Mouse (Mus musculus) forebrain, embryonic 11.5 days (tissue): ENCODE measurements around the gene Clic1. TPM values are rescaled to one million over a fixed set of nuclear protein-coding genes. Genes with fewer than 3 reads are reported as not detected.

Source experiments
- ATAC-seq: fragments of 200-750 bp; cut with Nextera tagmentation; replicated peaks from 2 replicates; pipeline ENCODE4 v1.8.0; 2017; ENCODE audit warnings: moderate TSS enrichment; ENCODE audit not compliant: low FRiP score
- DNase-seq: peaks from one replicate; pipeline ENCODE4 v3.0.0-alpha.2; 2017; ENCODE audit warnings: low spot score
- H3K27ac ChIP-seq: fragments of 300-500 bp; sonication (generic); 2 replicates; pipeline ENCODE4 v1.5.1; 2014; ENCODE audit warnings: low read depth, low read length
- H3K27me3 ChIP-seq: fragments of 300-500 bp; sonication (generic); 2 replicates; pipeline ENCODE4 v1.6.1; 2014; ENCODE audit warnings: mild to moderate bottlenecking, low read length, mixed read lengths; ENCODE audit not compliant: control insufficient read depth, insufficient read depth
- H3K36me3 ChIP-seq: fragments of 300-500 bp; sonication (generic); 2 replicates; pipeline ENCODE4 v1.6.1; 2014; ENCODE audit warnings: mild to moderate bottlenecking, low read length, moderate library complexity, mixed read lengths; ENCODE audit not compliant: control insufficient read depth, insufficient read depth
- H3K4me1 ChIP-seq: fragments of 300-500 bp; sonication (generic); replicated peaks from 2 replicates; pipeline ENCODE4 v1.6.1; 2014; ENCODE audit warnings: low read length, mixed read lengths; ENCODE audit not compliant: control insufficient read depth, insufficient read depth
- H3K4me2 ChIP-seq: fragments of 300-500 bp; sonication (generic); 2 replicates; pipeline ENCODE4 v1.6.1; 2014; ENCODE audit warnings: low read depth, mild to moderate bottlenecking, low read length, moderate library complexity, mixed read lengths; ENCODE audit not compliant: severe bottlenecking
- H3K4me3 ChIP-seq: fragments of 300-500 bp; sonication (generic); 2 replicates; pipeline ENCODE4 v1.5.1; 2014; ENCODE audit warnings: low read depth, low read length
- H3K9ac ChIP-seq: fragments of 300-500 bp; sonication (generic); 2 replicates; pipeline ENCODE4 v1.6.1; 2014; ENCODE audit warnings: low read length
- H3K9me3 ChIP-seq: fragments of 300-500 bp; sonication (generic); 2 replicates; pipeline ENCODE4 v1.6.1; 2016; ENCODE audit warnings: low read length, mixed read lengths; ENCODE audit not compliant: control insufficient read depth
- WGBS: fragments of 180-500 bp; shearing (Covaris S2); extraction: QIAGEN DNeasy Blood & Tissue Kit; methylation state at CpG from one replicate; pipeline ENCODE4 v1.1.7; 2014; 5-methylcytosine and 5-hydroxymethylcytosine counted together
- polyA plus RNA-seq: library from polyadenylated mRNA; unstranded; fragments of >200 nt; fragmentation: Nextera tagmentation; extraction: Ambion mirVana; gene quantifications from 2 replicates; pipeline ENCODE4 v1.2.1, GENCODE M21; 2014

Gene Clic1
- polyA plus RNA-seq, 1 experiment from 2014 or later = 67.7 TPM

- H3K4me2 ChIP-seq = no peak overlapping the region
- H3K27me3 ChIP-seq = no peaks in the 10 kb centered on the region
- peaks cover 21% of the 10 kb centered on the region for H3K36me3 ChIP-seq
- no peak overlapping the region for H3K27ac ChIP-seq
- no peak overlapping the region for H3K4me3 ChIP-seq
- DNase-seq (peak; percentile 54), ATAC-seq (no peak)
- H3K9ac ChIP-seq = no peak overlapping the region
- no peaks in the 10 kb centered on the region for H3K9me3 ChIP-seq
- WGBS = 82% methylated on average over 10 of the region's 10 CpGs
- peaks cover 6% of the 10 kb centered on the region for H3K4me1 ChIP-seq
These were observed 32.7 kb upstream of the Clic1 start for GRCm38 (mm10) chr17:35016791-35017705.

- no peak overlapping the region for H3K27ac ChIP-seq
- H3K9me3 ChIP-seq = no peaks in the 10 kb centered on the region
- H3K27me3 ChIP-seq = no peaks in the 10 kb centered on the region
- H3K36me3 ChIP-seq = peaks cover 19% of the 10 kb centered on the region
- ATAC-seq = no peak
- WGBS = 81% methylated on average over 14 of the region's 14 CpGs
- H3K4me1 ChIP-seq = peaks cover 6% of the 10 kb centered on the region
- DNase-seq = peak; percentile 51
- H3K9ac ChIP-seq = no peak overlapping the region
- no peak overlapping the region for H3K4me3 ChIP-seq
- H3K4me2 ChIP-seq = no peak overlapping the region
These were observed 32.1 kb upstream of the Clic1 start for GRCm38 (mm10) chr17:35017706-35018030.

- Histone ChIP-seq H3K9me3 (no peaks in the 10 kb centered on the region), H3K27ac (no peak overlapping the region), H3K4me3 (no peak overlapping the region), H3K9ac (no peak overlapping the region), H3K4me1 (peaks cover 6% of the 10 kb centered on the region), H3K36me3 (peaks cover 15% of the 10 kb centered on the region), H3K27me3 (no peaks in the 10 kb centered on the region), H3K4me2 (no peak overlapping the region)
- WGBS = 86% methylated on average over 3 of the region's 3 CpGs
- DNase-seq (peak; percentile 46), ATAC-seq (no peak)
These were observed 31.6 kb upstream of the Clic1 start for GRCm38 (mm10) chr17:35018171-35018570.

GRCm38 (mm10) chr17:35019894-35020293, 29.9 kb upstream of the Clic1 start:
- WGBS = 76% methylated on average over 11 of the region's 11 CpGs
- Histone ChIP-seq H3K4me3 (no peak overlapping the region), H3K4me1 (peaks cover 6% of the 10 kb centered on the region), H3K9me3 (no peaks in the 10 kb centered on the region), H3K9ac (no peak overlapping the region), H3K27me3 (no peaks in the 10 kb centered on the region), H3K4me2 (no peak overlapping the region), H3K36me3 (peaks cover 5% of the 10 kb centered on the region), H3K27ac (no peak overlapping the region)
- ATAC-seq = no peak
- peak; percentile 55 for DNase-seq

GRCm38 (mm10) chr17:35020551-35020950, 29.2 kb upstream of the Clic1 start:
- Histone ChIP-seq H3K27me3 (no peaks in the 10 kb centered on the region), H3K9me3 (no peaks in the 10 kb centered on the region), H3K9ac (no peak overlapping the region), H3K4me3 (no peak overlapping the region), H3K36me3 (peaks cover 5% of the 10 kb centered on the region), H3K4me1 (peaks cover 6% of the 10 kb centered on the region), H3K27ac (no peak overlapping the region), H3K4me2 (no peak overlapping the region)
- WGBS = 85% methylated on average over 8 of the region's 8 CpGs
- ATAC-seq (no peak), DNase-seq (peak; percentile 44)

GRCm38 (mm10) chr17:35021163-35021808, 28.5 kb upstream of the Clic1 start:
- H3K4me2 ChIP-seq = peak overlapping the region; percentile 27
- no peaks in the 10 kb centered on the region for H3K9me3 ChIP-seq
- H3K4me3 ChIP-seq = no peak overlapping the region
- peak overlapping the region; percentile 23; the same call in 1 of the 2 replicates for H3K9ac ChIP-seq
- ATAC-seq = peak; percentile 64
- no peak overlapping the region for H3K27ac ChIP-seq
- 5% methylated on average over 17 of the region's 17 CpGs for WGBS
- H3K27me3 ChIP-seq = no peaks in the 10 kb centered on the region
- DNase-seq = peak; percentile 93
- H3K4me1 ChIP-seq = peaks cover 6% of the 10 kb centered on the region
- H3K36me3 ChIP-seq = no peaks in the 10 kb centered on the region; the same call in 1 of the 2 replicates

GRCm38 (mm10) chr17:35021842-35022477, 27.8 kb upstream of the Clic1 start:
- peaks cover 6% of the 10 kb centered on the region for H3K4me1 ChIP-seq
- no peaks in the 10 kb centered on the region; the same call in 1 of the 2 replicates for H3K36me3 ChIP-seq
- H3K9me3 ChIP-seq = no peaks in the 10 kb centered on the region
- H3K4me2 ChIP-seq = no peak overlapping the region
- no peaks in the 10 kb centered on the region for H3K27me3 ChIP-seq
- ATAC-seq (no peak), DNase-seq (peak; percentile 50)
- 58% methylated on average over 6 of the region's 6 CpGs for WGBS
- H3K27ac ChIP-seq = no peak overlapping the region
- no peak overlapping the region for H3K4me3 ChIP-seq
- no peak overlapping the region for H3K9ac ChIP-seq

GRCm38 (mm10) chr17:35022541-35023060, 27.2 kb upstream of the Clic1 start:
- no peak overlapping the region for H3K27ac ChIP-seq
- peaks cover 10% of the 10 kb centered on the region for H3K4me1 ChIP-seq
- no peak overlapping the region for H3K4me3 ChIP-seq

More at GRCm38 (mm10) chr17:35022541-35023060, 27.2 kb upstream of the Clic1 start:
- ATAC-seq (no peak), DNase-seq (peak; percentile 44)
- H3K4me2 ChIP-seq = no peak overlapping the region
- no peaks in the 10 kb centered on the region for H3K27me3 ChIP-seq
- no peaks in the 10 kb centered on the region; the same call in 1 of the 2 replicates for H3K36me3 ChIP-seq
- no peak overlapping the region; the same call in 1 of the 2 replicates for H3K9ac ChIP-seq
- H3K9me3 ChIP-seq = no peaks in the 10 kb centered on the region
- 93% methylated on average over 8 of the region's 8 CpGs for WGBS
